Mouse (Mus musculus) small intestine, adult 2 months (tissue): Measurements from ENCODE around the gene Creld2.

Experiments used
- CTCF ChIP-seq: fragments of 200-500 bp; IDR thresholded peaks from 2 replicates; pipeline ENCODE4 v1.5.1; 2012; ENCODE audit warnings: low read depth, mild to moderate bottlenecking, control low read depth, inconsistent platforms, low read length, moderate library complexity, mixed read lengths; ENCODE audit not compliant: insufficient replicate concordance, insufficient read length; ENCODE audit errors: extremely low read depth
- POLR2A ChIP-seq: fragments of 200-500 bp; IDR thresholded peaks from 2 replicates; pipeline ENCODE4 v1.6.1; 2012; ENCODE audit warnings: low read depth, mild to moderate bottlenecking, control low read depth, inconsistent platforms, low read length, moderate library complexity

DNA sequence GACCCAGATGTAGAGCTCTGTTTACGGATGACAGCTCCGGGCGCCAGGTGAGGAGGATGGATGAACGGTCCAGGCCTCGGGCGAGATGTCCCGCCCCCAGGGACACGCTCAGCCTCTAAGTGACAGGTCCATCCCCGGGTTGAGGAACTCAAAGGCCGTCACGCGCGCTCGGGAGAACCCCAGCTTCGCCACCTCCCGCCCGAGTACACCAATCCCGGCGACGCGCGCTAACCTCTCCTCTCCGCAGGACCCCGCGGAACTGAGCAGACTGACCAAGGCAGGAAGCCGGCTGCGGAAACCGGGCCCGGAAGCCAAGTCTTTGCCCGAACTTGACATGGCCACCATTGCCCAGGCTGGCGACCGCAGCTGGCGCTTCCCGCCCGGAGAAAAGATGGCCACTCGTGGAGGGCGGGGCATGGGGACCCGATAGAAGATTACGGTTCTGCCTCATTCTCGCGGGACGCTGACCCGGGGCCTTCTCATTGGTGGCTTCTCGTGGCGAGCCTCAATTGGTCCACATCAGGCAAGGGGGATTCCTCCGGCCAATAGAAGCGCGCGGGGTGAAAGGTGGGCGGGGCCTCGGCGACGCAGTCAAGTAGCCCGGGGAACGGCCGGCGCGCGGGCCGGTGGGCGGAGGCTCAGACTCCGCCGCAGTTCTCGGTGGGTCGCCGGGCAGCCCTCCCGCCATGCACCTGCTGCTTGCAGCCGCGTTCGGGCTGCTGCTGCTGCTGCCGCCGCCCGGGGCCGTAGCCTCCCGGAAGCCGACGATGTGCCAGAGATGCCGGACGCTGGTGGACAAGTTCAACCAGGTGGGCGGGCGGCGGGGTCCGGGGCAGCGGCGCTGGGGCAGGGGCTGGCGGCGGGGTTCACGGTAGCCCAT lies at the start of gene Creld2, which contains the start of gene Alg12:
- TF ChIP-seq POLR2A (peak; percentile 80), CTCF (no peak)
